Mouse (Mus musculus) forebrain, embryonic 13.5 days (tissue): ENCODE measurements around the gene Secisbp2. TPM values are rescaled to one million over a fixed set of nuclear protein-coding genes. Genes with fewer than 3 reads are reported as not detected.

Experiments
- ATAC-seq: fragments of 200-750 bp; cut with Nextera tagmentation; 2 replicates; pipeline ENCODE4 v1.8.0; 2017
- H3K27ac ChIP-seq: fragments of 300-500 bp; sonication (generic); 2 replicates; pipeline ENCODE4 v1.5.1; 2015; ENCODE audit warnings: inconsistent platforms, mild to moderate bottlenecking, moderate library complexity
- H3K27me3 ChIP-seq: fragments of 300-500 bp; sonication (generic); 2 replicates; pipeline ENCODE4 v1.6.1; 2015; ENCODE audit warnings: mild to moderate bottlenecking, inconsistent platforms
- H3K36me3 ChIP-seq: fragments of 300-500 bp; sonication (generic); 2 replicates; pipeline ENCODE4 v1.6.1; 2015; ENCODE audit warnings: mild to moderate bottlenecking, inconsistent platforms; ENCODE audit not compliant: poor library complexity, severe bottlenecking
- H3K4me1 ChIP-seq: fragments of 300-500 bp; sonication (generic); 2 replicates; pipeline ENCODE4 v1.6.1; 2015; ENCODE audit warnings: inconsistent platforms
- H3K4me2 ChIP-seq: fragments of 300-500 bp; sonication (generic); 2 replicates; pipeline ENCODE4 v1.6.1; 2015; ENCODE audit warnings: inconsistent platforms, mild to moderate bottlenecking, moderate library complexity
- H3K4me3 ChIP-seq: fragments of 300-500 bp; sonication (generic); 2 replicates; pipeline ENCODE4 v1.5.1; 2015; ENCODE audit warnings: mild to moderate bottlenecking, inconsistent platforms
- H3K9ac ChIP-seq: fragments of 300-500 bp; sonication (generic); 2 replicates; pipeline ENCODE4 v1.6.1; 2015; ENCODE audit warnings: mild to moderate bottlenecking, inconsistent platforms
- H3K9me3 ChIP-seq: fragments of 300-500 bp; sonication (generic); replicated peaks from 2 replicates; pipeline ENCODE4 v1.6.1; 2016; ENCODE audit warnings: inconsistent platforms
- WGBS: fragments of 180-500 bp; shearing (Covaris S2); methylation state at CpG from one replicate; pipeline ENCODE4 v1.1.7; 2015; 5-methylcytosine and 5-hydroxymethylcytosine counted together
- polyA plus RNA-seq: library from polyadenylated mRNA; unstranded; fragments of >200 nt; fragmentation: Nextera tagmentation; extraction: Ambion mirVana; gene quantifications from 2 replicates; pipeline ENCODE4 v1.2.1, GENCODE M21; 2015

Gene Secisbp2
- polyA plus RNA-seq, 1 experiment from 2014 or later = 36.1 TPM

DNA sequence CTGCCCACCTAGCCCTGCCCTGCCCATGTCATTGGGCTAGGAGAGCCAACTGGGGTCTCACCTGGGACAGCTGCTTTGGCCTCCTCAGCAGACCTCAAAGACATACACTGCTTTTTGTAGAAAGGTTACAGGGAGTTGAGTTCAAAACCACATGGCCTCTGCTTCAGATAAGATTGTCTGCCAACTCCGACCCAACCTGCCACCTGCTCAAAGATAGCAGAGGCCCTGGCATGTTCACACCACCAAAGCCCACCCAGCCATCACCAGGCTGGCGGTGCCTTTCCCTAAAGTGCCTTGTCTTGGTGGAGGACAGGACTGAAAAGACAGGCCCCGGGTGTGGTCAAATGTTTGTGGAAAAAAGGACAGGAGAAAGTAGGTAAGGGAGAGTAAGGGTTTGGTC, 46.8 kb downstream of the Secisbp2 start:
- Histone ChIP-seq H3K4me2 (no peak overlapping the region), H3K9me3 (no peaks in the 10 kb centered on the region), H3K9ac (no peak overlapping the region), H3K27me3 (no peaks in the 10 kb centered on the region), H3K36me3 (peaks cover 21% of the 10 kb centered on the region), H3K4me1 (no peaks in the 10 kb centered on the region), H3K27ac (no peak overlapping the region), H3K4me3 (no peak overlapping the region)
- WGBS = 90% methylated on average over 3 of the region's 3 CpGs
- no peak for ATAC-seq

DNA sequence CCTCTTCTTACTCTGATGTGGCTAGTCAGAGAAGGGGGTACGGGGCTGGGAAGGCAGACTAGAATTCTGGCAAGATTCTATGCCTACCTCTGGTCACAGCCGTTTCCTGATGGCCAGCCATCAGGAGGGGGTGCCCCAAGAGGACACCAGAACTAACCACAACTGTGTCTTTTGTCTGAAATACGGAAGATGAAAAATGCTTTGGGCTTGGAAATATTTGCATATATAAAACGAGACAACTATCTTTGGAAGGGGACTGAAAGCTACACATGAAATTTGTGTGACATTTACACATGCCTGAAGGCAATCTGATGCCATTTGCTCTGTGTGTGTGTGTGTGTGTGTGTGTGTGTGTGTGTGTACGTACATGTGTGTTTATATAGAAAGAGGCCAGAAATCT, 52.4 kb downstream of the Secisbp2 start:
- Histone ChIP-seq H3K36me3 (peaks cover 35% of the 10 kb centered on the region), H3K27me3 (no peaks in the 10 kb centered on the region), H3K9ac (no peak overlapping the region), H3K4me3 (no peak overlapping the region), H3K4me1 (no peaks in the 10 kb centered on the region), H3K27ac (no peak overlapping the region), H3K4me2 (no peak overlapping the region), H3K9me3 (no peaks in the 10 kb centered on the region)
- ATAC-seq = no peak
- 88% methylated on average over 5 of the region's 5 CpGs for WGBS

DNA sequence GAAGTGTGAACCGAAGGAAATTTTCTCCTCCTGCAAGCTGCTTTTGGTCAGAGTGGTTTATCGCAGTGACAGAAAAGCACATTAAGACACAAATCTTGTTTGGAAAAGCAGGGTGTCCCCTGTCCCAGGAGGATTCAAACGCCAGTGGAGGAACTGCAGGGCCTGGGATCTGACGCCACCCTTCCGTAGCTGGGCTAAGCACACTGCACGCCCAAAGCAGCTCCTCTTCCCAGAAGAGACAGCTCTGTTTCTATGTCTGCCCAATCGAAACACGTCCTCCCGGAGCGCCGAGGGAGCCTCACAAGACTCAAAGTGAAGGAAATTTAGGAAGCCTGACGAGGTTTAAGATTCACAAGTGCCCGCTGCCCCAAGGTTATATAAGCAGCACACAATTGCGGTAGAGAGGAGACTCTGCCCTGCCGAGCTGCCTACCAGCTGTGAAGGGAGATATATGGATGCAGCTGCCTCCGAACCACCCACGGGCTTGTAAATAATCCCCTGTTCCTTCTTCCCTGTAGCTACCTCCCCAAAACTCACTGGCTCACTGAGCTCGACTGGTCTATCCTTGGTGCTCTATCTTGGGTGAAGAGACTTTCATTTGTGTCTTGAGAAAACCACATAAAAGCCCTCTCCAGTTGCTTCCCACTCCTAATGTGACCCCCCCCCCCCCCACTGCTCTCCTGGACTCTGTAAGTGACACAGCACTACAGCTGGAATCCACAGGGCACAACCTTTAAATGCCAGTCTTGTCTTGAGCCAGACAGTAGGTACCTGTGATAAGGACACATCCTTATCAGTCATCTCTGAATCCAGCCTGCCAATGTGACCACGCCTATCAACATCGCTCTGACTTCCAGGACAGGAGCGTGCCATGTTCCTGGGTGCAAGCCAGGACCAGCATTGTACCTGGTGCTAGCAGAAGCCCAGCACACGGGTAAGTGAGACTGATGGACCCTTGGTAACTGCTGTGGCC, 54.7 kb downstream of the Secisbp2 start:
- no peak overlapping the region for H3K27ac ChIP-seq
- peaks cover 42% of the 10 kb centered on the region for H3K36me3 ChIP-seq
- H3K4me1 ChIP-seq = no peaks in the 10 kb centered on the region
- H3K27me3 ChIP-seq = no peaks in the 10 kb centered on the region
- no peaks in the 10 kb centered on the region for H3K9me3 ChIP-seq
- H3K9ac ChIP-seq = no peak overlapping the region
- WGBS = 87% methylated on average over 22 of the region's 22 CpGs
- H3K4me3 ChIP-seq = no peak overlapping the region
- ATAC-seq = no peak
- no peak overlapping the region for H3K4me2 ChIP-seq

DNA sequence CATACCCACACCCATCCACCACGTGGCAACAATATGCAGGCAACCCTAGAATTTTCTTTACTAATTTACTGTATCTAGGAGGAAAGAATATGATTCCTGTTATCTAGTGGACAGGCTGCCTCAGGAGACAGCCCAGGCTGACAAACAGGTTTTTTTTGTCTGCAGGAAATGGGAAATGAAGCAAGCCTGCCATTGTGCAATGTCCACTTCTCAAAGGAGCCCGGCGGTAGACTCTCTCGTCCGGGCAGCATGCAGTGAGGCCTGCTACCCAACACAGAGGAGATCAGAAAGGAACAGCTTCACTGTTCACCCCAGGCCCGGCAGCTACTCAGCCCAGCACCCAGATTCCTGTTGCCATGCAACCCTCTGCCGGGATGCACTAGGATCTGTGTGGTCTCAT, 59.2 kb downstream of the Secisbp2 start:
- Histone ChIP-seq H3K4me1 (no peaks in the 10 kb centered on the region), H3K9ac (no peak overlapping the region), H3K4me2 (no peak overlapping the region), H3K27ac (no peak overlapping the region), H3K36me3 (peaks cover 37% of the 10 kb centered on the region), H3K4me3 (no peak overlapping the region), H3K27me3 (no peaks in the 10 kb centered on the region), H3K9me3 (no peaks in the 10 kb centered on the region)
- ATAC-seq = no peak
- 75% methylated on average over 7 of the region's 7 CpGs for WGBS

DNA sequence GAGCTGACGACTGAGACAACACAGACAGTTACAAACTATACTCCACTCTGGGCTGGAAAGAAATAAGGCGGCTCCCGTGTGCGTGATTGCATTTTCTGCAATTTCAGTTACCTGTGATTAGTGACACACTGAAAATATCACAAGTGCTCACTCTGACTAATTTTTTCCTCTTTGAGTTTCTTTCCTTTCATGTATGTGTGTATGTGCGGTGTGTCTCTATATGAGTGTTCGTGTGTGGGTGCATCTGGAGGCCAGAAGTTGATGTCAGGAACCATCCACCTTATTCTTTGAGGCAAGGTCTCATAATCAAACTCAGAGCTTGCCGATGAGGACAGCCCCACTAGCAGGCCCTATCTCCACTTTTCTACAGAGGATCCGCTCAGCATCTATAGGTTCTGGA, 60.5 kb downstream of the Secisbp2 start:
- Histone ChIP-seq H3K9ac (no peak overlapping the region), H3K4me2 (no peak overlapping the region), H3K27me3 (no peaks in the 10 kb centered on the region), H3K9me3 (no peaks in the 10 kb centered on the region), H3K36me3 (peaks cover 37% of the 10 kb centered on the region), H3K4me3 (no peak overlapping the region), H3K27ac (no peak overlapping the region), H3K4me1 (no peaks in the 10 kb centered on the region)
- no peak for ATAC-seq
- WGBS = 93% methylated on average over 8 of the region's 8 CpGs

DNA sequence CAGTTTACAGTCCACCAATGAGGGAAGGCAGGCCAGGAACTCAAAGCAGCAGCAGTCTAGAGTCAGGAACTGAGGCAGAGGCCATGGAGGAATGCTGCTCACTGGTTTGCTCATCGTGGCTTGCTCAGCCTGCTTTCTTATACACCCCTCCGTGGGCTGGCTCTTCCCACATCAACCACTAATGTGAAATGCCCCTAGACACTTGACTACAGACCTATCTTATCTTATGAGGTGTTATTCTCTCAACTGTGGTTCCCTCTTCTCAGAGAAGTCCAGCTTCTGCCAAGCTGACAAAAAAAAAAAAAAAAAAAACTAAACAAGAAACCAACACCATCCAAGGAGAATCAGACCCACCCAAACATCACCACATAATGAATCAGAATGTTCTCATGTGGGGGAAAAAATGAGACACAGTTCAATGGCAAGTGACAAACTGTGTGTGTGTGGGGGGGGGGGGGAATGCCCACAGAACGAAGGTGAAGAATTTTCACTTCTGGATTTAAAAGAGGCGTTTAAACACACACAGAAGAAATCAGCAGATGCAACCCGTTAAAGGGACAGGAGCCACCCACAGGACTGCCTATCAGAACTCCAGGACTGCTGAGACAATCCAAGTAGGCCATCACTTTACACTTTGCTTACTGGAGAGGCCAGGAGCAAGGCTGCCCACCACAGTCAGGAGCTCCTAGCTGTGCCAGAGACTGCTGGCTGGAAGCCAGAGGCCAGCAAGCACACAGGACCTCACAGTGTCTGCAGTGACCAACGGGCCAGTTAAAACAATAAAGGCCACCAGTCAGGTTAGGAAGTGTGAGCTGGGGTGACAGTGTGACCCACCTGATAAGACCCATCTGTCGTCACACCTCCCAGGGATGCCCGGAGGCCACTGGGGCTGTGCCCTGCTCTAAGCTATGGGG, 65.1 kb downstream of the Secisbp2 start:
- no peak overlapping the region for H3K4me2 ChIP-seq
- no peaks in the 10 kb centered on the region for H3K4me1 ChIP-seq
- H3K36me3 ChIP-seq = peaks cover 36% of the 10 kb centered on the region
- no peak overlapping the region for H3K27ac ChIP-seq
- H3K4me3 ChIP-seq = no peak overlapping the region
- 88% methylated on average over 8 of the region's 8 CpGs for WGBS
- no peak for ATAC-seq
- peaks cover 5% of the 10 kb centered on the region; the same call in 1 of the 2 replicates for H3K9me3 ChIP-seq
- no peak overlapping the region for H3K9ac ChIP-seq
- H3K27me3 ChIP-seq = no peaks in the 10 kb centered on the region

DNA sequence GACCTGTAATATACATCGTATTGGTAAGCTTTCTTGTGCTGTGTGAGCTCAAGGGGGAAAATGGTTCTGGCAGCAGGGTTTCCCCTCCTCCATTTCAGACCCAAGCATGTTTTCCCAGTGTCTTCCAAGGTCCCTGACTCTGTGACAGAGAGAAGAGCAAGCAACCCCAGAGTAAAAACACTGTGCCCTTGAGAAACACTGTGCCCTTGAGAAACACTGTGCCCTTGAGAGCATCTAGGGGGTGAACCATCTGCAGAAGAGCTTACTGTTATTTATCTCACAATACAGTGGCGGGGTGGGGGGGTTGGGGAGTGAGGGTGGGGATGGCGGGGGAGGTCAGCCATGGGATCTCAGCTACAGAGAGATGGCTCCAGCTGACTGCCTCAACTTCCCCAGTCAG, 67.8 kb downstream of the Secisbp2 start:
- Histone ChIP-seq H3K27me3 (no peaks in the 10 kb centered on the region), H3K9ac (no peak overlapping the region), H3K9me3 (peaks cover 5% of the 10 kb centered on the region; the same call in 1 of the 2 replicates), H3K4me2 (no peak overlapping the region), H3K4me3 (no peak overlapping the region), H3K27ac (no peak overlapping the region), H3K36me3 (peaks cover 25% of the 10 kb centered on the region), H3K4me1 (no peaks in the 10 kb centered on the region)
- WGBS = 85% methylated on average over 3 of the region's 3 CpGs
- ATAC-seq = no peak

DNA sequence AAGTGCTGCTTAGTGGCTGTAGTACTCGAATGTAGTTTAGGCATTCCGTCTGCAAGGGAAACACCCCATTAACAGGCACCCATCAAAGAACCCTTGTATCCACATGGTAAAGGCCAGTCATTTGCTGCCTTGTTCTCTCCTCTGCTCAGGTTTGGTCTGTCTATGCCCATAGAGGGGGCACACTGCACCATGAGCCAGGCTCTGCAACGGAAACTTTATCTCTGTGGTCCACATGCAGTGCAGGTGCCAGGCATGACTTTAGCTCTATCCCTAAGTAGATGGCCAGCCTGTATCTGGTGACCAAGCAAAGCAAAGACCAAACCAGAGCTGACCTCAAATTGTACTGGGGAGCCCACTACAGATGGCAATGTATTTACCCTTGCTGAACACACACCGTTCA, 69.1 kb downstream of the Secisbp2 start:
- Histone ChIP-seq H3K27me3 (no peaks in the 10 kb centered on the region), H3K9ac (no peak overlapping the region), H3K9me3 (peaks cover 5% of the 10 kb centered on the region; the same call in 1 of the 2 replicates), H3K4me2 (no peak overlapping the region), H3K36me3 (peaks cover 16% of the 10 kb centered on the region), H3K4me3 (no peak overlapping the region), H3K4me1 (no peaks in the 10 kb centered on the region), H3K27ac (no peak overlapping the region)
- WGBS = 96% methylated on average over 4 of the region's 4 CpGs
- ATAC-seq = no peak

DNA sequence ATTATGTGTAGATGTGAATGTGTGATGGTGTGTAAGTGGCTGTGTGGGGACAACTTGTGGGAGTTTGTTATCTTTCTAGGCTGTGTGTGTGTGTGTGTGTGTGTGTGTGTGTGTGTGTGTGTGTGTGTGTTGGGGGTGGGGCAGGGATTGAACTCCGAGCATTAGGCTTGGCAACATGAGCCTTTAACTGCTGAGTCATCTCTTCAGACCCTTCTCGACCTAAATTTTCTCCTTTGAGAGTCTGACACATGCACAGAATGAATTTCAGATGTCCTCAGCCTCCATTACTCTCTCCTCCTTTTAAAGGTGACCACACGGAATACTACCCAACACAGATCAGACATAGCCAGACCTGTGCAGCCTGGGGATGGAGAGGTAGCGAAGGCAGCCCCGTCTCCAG, 71.6 kb downstream of the Secisbp2 start:
- no peak for ATAC-seq
- Histone ChIP-seq H3K27ac (no peak overlapping the region), H3K4me3 (no peak overlapping the region), H3K9me3 (peaks cover 5% of the 10 kb centered on the region; the same call in 1 of the 2 replicates), H3K4me1 (peaks cover 7% of the 10 kb centered on the region; the same call in 1 of the 2 replicates), H3K9ac (no peak overlapping the region), H3K27me3 (no peaks in the 10 kb centered on the region), H3K4me2 (no peak overlapping the region), H3K36me3 (peaks cover 16% of the 10 kb centered on the region)
- 84% methylated on average over 5 of the region's 5 CpGs for WGBS

DNA sequence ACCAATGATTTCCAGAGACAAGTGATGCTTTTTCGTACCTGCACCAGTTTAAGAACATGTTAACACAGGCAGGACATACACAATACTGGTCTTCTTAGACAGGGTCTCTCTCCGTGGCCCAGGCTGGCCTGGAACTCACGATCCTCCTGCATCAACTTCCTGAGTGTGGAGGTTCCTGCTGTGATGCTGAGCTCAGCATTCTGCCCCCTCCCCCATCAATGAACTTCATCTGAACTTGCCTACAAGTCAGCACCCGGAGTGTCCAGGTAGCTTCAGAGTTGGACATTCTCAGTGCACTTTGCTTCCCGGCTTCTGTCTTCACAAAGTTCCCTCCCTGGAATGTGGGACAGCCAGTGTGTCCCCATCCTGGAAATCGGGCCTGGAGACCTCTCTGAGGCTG, 73.1 kb downstream of the Secisbp2 start:
- H3K27ac ChIP-seq = no peak overlapping the region
- H3K4me3 ChIP-seq = no peak overlapping the region
- H3K4me1 ChIP-seq = peaks cover 19% of the 10 kb centered on the region
- no peak for ATAC-seq
- no peak overlapping the region for H3K4me2 ChIP-seq
- H3K27me3 ChIP-seq = no peaks in the 10 kb centered on the region
- no peak overlapping the region for H3K9ac ChIP-seq
- H3K36me3 ChIP-seq = peaks cover 7% of the 10 kb centered on the region
- 87% methylated on average over 6 of the region's 6 CpGs for WGBS
- H3K9me3 ChIP-seq = no peaks in the 10 kb centered on the region

DNA sequence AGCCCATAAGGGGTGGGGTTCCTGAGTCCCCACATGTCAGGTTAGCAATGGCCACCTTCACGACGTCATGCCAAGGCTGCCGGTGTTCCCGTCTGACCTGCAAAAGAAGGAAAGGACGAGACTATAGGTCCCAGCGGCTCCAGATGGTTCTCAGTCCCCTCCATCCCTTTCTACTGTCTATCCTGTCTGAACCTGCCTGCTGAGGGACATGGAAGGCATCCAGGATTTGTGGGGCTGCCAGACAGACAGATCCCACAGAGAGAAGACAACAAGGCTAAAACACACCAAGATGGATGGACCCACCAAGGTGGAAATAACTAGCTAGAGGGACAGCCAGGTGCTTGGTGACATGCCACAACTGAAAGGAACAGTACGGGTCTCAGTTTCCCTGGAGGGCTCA, 73.9 kb downstream of the Secisbp2 start:
- H3K36me3 ChIP-seq = peaks cover 3% of the 10 kb centered on the region
- H3K4me2 ChIP-seq = no peak overlapping the region
- peaks cover 28% of the 10 kb centered on the region for H3K4me1 ChIP-seq
- H3K27me3 ChIP-seq = no peaks in the 10 kb centered on the region
- H3K4me3 ChIP-seq = no peak overlapping the region
- no peak overlapping the region for H3K27ac ChIP-seq
- H3K9ac ChIP-seq = no peak overlapping the region
- no peaks in the 10 kb centered on the region for H3K9me3 ChIP-seq
- 93% methylated on average over 7 of the region's 7 CpGs for WGBS
- ATAC-seq = no peak
